Mouse (Mus musculus) kidney, postnatal 0 days (tissue): ENCODE measurements around the gene Ostm1. TPM values are rescaled to one million over a fixed set of nuclear protein-coding genes. Genes with fewer than 3 reads are reported as not detected.
A peak's percentile ranks its signal among the peaks of the same experiment; 100 is the strongest.

ENCODE experiments used
- ATAC-seq: fragments of 200-750 bp; cut with Nextera tagmentation; replicated peaks from 2 replicates; pipeline ENCODE4 v1.8.0; 2017; ENCODE audit warnings: low read depth, moderate number of reproducible peaks, moderate TSS enrichment, moderate library complexity; ENCODE audit not compliant: low FRiP score
- DNase-seq: peaks from one replicate; pipeline ENCODE4 v3.0.0-alpha.2; 2016; ENCODE audit warnings: low spot score
- H3K27ac ChIP-seq: fragments of 300-500 bp; sonication (generic); 2 replicates; pipeline ENCODE4 v1.5.1; 2014; ENCODE audit warnings: mild to moderate bottlenecking
- H3K27me3 ChIP-seq: fragments of 300-500 bp; sonication (generic); 2 replicates; pipeline ENCODE4 v1.6.1; 2014; ENCODE audit warnings: low read length, mixed read lengths; ENCODE audit not compliant: insufficient read depth
- H3K36me3 ChIP-seq: fragments of 300-500 bp; sonication (generic); 2 replicates; pipeline ENCODE4 v1.6.1; 2014; ENCODE audit warnings: low read length, mixed read lengths; ENCODE audit not compliant: insufficient read depth
- H3K4me1 ChIP-seq: fragments of 300-500 bp; sonication (generic); replicated peaks from 2 replicates; pipeline ENCODE4 v1.6.1; 2014; ENCODE audit warnings: antibody characterized with exemption, low read length, mixed read lengths; ENCODE audit not compliant: insufficient read depth
- H3K4me2 ChIP-seq: fragments of 300-500 bp; sonication (generic); 2 replicates; pipeline ENCODE4 v1.6.1; 2014; ENCODE audit warnings: mild to moderate bottlenecking, low read length, moderate library complexity, mixed read lengths
- H3K4me3 ChIP-seq: fragments of 300-500 bp; sonication (generic); replicated peaks from 2 replicates; pipeline ENCODE4 v1.5.1; 2014; ENCODE audit warnings: low read depth, low read length
- H3K9ac ChIP-seq: fragments of 300-500 bp; sonication (generic); 2 replicates; pipeline ENCODE4 v1.6.1; 2014; ENCODE audit warnings: low read depth, low read length
- H3K9me3 ChIP-seq: fragments of 300-500 bp; sonication (generic); replicated peaks from 2 replicates; pipeline ENCODE4 v1.6.1; 2016; ENCODE audit warnings: low read length, inconsistent platforms, mixed read lengths
- CTCF ChIP-seq: IDR thresholded peaks from 2 replicates; pipeline ENCODE4 v1.5.1; 2016; ENCODE audit warnings: antibody characterized with exemption, low read depth, mild to moderate bottlenecking, moderate library complexity
- WGBS: fragments of 180-500 bp; shearing (Covaris S2); extraction: QIAGEN DNeasy Blood & Tissue Kit; methylation state at CpG from one replicate; pipeline ENCODE4 v1.1.7; 2014; 5-methylcytosine and 5-hydroxymethylcytosine counted together
- polyA plus RNA-seq: library from polyadenylated mRNA; unstranded; fragments of >200 nt; fragmentation: Nextera tagmentation; extraction: Ambion mirVana; gene quantifications from 2 replicates; pipeline ENCODE4 v1.2.1, GENCODE M21; 2015

Gene Ostm1
- polyA plus RNA-seq, 1 experiment from 2014 or later, result 26.6 TPM

DNA sequence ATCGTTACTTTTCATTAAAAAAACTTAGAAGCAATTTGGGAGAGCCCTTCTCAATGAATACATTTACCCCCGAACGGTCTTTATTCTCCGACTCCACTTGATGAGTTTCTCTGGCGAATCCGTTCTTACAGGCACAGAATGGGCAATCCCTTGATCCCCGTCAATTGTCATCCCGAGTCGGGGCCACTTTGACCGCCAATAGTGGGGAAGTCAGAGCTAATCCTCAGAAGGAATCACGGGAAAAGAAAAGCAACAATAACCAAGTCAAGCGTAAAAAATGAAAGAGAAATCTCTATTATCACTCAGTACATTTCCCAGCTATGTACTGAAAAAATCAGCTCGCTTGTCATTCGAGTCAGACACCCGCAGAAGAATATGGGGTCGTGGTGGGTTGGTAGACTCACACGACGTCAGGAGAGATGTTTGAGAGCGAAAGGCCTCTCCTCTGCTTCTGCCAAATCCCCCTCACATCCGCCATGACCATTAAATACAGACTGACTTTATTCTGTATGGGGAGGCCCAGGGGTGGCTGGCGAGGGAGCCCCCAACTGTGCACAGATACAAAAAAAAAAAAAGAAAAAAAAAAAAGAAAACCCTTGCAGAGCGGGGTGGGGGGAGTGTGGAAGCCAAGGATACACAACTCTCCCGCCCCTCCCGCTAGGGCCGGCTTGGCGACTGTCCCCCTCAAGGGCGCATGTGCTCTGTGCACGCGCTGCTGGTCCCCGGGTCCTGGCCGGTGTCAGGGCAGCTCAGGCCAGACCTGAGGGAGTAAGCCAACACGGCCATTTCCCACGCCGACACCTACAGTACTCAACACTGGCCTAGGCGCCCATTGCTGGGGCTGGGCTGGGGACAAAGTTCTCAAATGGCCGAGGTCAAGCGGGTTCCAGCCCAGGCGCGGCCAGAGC lies 49.1 kb downstream of the Ostm1 start:
- Histone ChIP-seq H3K4me3 (peak overlapping the region; percentile 34), H3K36me3 (no peaks in the 10 kb centered on the region), H3K9ac (0 out of 2 replicates have a peak overlapping the region, but pooled peaks have one; percentile 3), H3K4me1 (peaks cover 20% of the 10 kb centered on the region), H3K4me2 (peak overlapping the region; percentile 62), H3K27ac (no peak overlapping the region), H3K9me3 (no peaks in the 10 kb centered on the region), H3K27me3 (peaks cover 86% of the 10 kb centered on the region)
- ATAC-seq, result no peak
- no peak for TF ChIP-seq CTCF
- no peak for DNase-seq
- 1% methylated on average over 38 of the region's 39 CpGs for WGBS

DNA sequence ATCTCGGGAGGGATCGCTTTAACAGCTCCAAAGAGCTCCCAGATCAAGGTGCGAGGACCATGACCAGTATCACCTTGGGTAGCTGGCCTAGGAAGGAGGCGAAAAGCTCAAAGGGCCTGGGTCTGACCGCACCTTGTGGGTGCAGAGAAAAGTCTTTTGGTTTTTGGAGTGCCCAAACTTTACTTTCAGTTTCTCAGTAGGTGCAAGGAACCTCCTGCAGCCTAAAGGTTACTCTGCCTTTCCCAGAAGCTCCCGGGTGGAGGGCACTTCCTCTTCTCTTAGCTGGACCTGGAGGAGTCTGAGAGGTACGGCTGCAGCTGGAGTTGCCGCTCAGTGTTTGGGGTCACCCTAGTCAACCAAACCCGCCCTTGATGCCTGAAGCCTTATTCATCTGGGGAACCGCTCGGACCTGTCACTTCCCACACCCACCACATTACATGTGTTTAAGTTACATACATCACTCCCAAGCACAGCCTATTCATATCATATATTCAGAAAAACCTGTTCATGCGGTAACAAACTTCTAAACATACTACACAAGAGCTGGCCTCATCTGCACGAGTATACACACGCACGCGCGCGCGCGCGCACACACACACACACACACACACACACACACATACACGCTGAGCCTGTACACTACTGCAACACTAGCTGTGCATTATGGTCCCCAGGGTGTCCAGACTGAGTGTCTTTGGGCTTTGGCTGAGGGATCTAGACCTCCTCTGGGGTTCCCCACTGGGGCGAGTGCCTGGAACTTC lies 49.9 kb downstream of the Ostm1 start:
- 0 out of 2 replicates have a peak overlapping the region, but pooled peaks have one; percentile 3 for H3K9ac ChIP-seq
- WGBS, result 5% methylated on average over 23 of the region's 23 CpGs
- peak overlapping the region; percentile 62 for H3K4me2 ChIP-seq

GRCm38 (mm10) chr10:42634122-42634720 lies 50.6 kb downstream of the Ostm1 start:
- Histone ChIP-seq H3K4me3 (0 out of 2 replicates have a peak overlapping the region, but pooled peaks have one; percentile 34), H3K36me3 (no peaks in the 10 kb centered on the region), H3K9ac (no peak overlapping the region), H3K27me3 (peaks cover 72% of the 10 kb centered on the region), H3K27ac (no peak overlapping the region), H3K9me3 (no peaks in the 10 kb centered on the region), H3K4me1 (peaks cover 20% of the 10 kb centered on the region), H3K4me2 (no peak overlapping the region)
- no peak for ATAC-seq
- no peak for DNase-seq
- WGBS, result 3% methylated on average over 8 of the region's 8 CpGs
- no peak for TF ChIP-seq CTCF

More for the DNA sequence above, 49.9 kb downstream of the Ostm1 start:
- H3K36me3 ChIP-seq, result no peaks in the 10 kb centered on the region
- no peak for ATAC-seq
- no peak overlapping the region for H3K27ac ChIP-seq
- TF ChIP-seq CTCF, result no peak
- peaks cover 79% of the 10 kb centered on the region for H3K27me3 ChIP-seq
- H3K4me1 ChIP-seq, result peaks cover 20% of the 10 kb centered on the region
- peak overlapping the region; percentile 34 for H3K4me3 ChIP-seq
- no peak for DNase-seq
- H3K9me3 ChIP-seq, result no peaks in the 10 kb centered on the region

DNA sequence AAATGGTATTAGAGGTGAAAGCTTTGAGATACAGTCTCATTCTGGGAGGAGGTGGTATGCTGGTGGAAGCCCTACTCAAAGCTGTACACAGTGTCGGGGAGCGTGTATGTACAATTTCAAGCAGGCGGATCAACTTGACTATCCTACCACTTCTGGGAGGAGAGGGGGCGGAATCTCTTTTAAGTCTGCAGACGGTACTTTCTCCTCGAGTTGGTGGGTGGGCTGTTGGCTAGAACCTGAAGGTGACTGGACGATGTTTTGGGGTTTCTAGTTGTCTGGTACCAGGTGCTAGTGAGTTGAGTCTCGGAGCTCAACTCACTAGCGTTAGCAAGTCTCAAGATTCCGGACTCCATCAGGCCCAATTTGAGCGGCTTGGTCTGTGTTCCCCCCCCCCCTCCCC lies 51.4 kb downstream of the Ostm1 start:
- Histone ChIP-seq H3K27me3 (peaks cover 65% of the 10 kb centered on the region), H3K4me3 (peak overlapping the region; percentile 14; the same call in 1 of the 2 replicates), H3K4me2 (peak overlapping the region; percentile 40; the same call in 1 of the 2 replicates), H3K4me1 (peaks cover 20% of the 10 kb centered on the region), H3K9me3 (no peaks in the 10 kb centered on the region), H3K36me3 (no peaks in the 10 kb centered on the region), H3K27ac (no peak overlapping the region), H3K9ac (no peak overlapping the region)
- DNase-seq, result no peak
- TF ChIP-seq CTCF, result no peak
- no peak for ATAC-seq
- WGBS, result 3% methylated on average over 11 of the region's 11 CpGs

- Histone ChIP-seq H3K27me3 (peaks cover 58% of the 10 kb centered on the region), H3K4me3 (peak overlapping the region; percentile 14; the same call in 1 of the 2 replicates), H3K9me3 (no peaks in the 10 kb centered on the region), H3K4me1 (peaks cover 20% of the 10 kb centered on the region), H3K36me3 (no peaks in the 10 kb centered on the region), H3K9ac (no peak overlapping the region), H3K4me2 (peak overlapping the region; percentile 40), H3K27ac (no peak overlapping the region)
- ATAC-seq (no peak), DNase-seq (no peak)
- TF ChIP-seq CTCF, result no peak
- 2% methylated on average over 47 of the region's 52 CpGs for WGBS
These were observed 52.1 kb downstream of the Ostm1 start for GRCm38 (mm10) chr10:42635566-42636359.
